Mouse (Mus musculus) heart, postnatal 0 days (tissue): ENCODE data around the gene Cct8.

Experiments
- CTCF ChIP-seq: IDR thresholded peaks from 2 replicates; pipeline ENCODE4 v1.5.1; 2016; ENCODE audit warnings: antibody characterized with exemption, control low read depth, low read depth
- EP300 ChIP-seq: IDR thresholded peaks from 2 replicates; pipeline ENCODE4 v1.6.1; 2016; ENCODE audit warnings: antibody characterized with exemption, low read depth

- TF ChIP-seq CTCF (no peak), EP300 (no peak)
Observed at GRCm38 (mm10) chr16:87435411-87436205, 60.1 kb downstream of the Cct8 start.
